Mouse (Mus musculus) layer of hippocampus, postnatal 10 days (tissue): ENCODE data around the gene Tshz3. TPM values are rescaled to one million over a fixed set of nuclear protein-coding genes. Genes with fewer than 3 reads are reported as not detected.

Experiments
- DNase-seq, 2 experiments: peaks; one replicate each; pipeline ENCODE4 v3.0.0; 2021; ENCODE audit warnings: low spot score in 2 of 2
- long read RNA-seq: library from polyadenylated mRNA; stranded (forward); transcript quantifications from one replicate; pipeline ENCODE4 v2.0.0, GENCODE M21; 2023
- total RNA-seq, 2 experiments: library from RNA; stranded (reverse); gene quantifications; 2 replicates each; pipeline ENCODE4 v1.2.3; 2021

Tshz3 gene
- total RNA-seq, result 10 to 100 TPM; 20.0 to 25.9 TPM
- long read RNA-seq, partial matches to known transcripts, result 0 of 3 reads
- long read RNA-seq, other reads (novel, unspliced or antisense), result 3 of 3 reads

DNA sequence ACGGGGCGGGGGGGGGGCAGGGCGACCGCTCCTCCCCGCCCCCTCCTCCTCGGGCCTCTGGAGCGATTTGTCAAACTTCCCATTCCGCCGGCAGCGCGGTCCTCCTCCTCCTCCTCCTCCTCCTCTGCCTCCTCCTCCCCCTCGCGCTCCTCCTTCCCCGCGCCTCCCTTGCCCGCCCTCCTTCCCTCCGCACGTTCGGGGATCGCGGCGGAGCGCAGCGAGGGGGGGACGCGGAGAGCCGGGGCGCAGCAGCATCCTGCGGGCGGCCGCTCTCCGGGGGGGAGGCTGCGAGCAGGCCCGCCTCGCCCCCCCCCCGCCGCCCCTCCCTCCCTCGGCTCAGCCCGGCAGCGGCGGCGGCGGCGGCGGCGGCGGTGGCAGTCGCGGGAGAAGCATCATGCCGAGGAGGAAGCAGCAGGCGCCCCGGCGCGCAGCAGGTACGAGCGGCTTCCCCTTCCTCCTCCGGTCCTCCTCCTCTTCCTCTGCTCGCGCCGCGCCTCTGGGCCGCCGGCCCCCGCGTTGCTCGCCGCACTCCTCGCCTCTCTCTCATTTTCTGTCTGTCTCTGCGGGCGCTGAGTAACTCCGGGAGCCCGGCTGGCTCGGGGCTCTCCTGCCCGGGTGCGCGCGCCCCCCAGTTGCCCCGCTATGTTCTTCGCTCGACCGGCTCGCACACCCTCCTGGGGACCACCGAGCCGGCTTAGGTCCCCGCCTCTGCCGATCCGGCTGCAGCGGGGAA lies at the start of gene Tshz3:
Gene Tshz3, plus strand, starts transcription at position 263 of the 733 bp plus-strand sequence.
- DNase-seq, result peak; percentile 56 to 65

DNA sequence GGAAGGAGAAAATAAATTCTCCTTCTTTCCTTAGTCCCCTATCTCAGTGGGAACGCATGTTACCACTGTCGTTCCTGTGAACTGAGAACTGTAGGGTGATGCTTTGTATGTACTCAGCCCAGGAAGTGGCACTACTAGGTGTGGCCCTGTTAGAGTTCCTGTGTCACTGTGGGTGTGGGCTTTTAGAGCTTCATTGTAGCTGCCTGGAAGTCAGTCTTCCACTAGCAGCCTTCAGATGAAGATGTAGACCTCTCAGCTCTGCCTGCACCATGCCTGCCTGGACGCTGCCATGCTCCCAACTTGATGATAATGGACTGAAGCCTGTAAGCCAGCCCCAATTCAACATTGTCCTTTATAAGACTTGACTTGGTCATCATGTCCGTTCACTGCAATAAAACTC lies 42.0 kb upstream of the Tshz3 start:
- DNase-seq, result no peak

DNA sequence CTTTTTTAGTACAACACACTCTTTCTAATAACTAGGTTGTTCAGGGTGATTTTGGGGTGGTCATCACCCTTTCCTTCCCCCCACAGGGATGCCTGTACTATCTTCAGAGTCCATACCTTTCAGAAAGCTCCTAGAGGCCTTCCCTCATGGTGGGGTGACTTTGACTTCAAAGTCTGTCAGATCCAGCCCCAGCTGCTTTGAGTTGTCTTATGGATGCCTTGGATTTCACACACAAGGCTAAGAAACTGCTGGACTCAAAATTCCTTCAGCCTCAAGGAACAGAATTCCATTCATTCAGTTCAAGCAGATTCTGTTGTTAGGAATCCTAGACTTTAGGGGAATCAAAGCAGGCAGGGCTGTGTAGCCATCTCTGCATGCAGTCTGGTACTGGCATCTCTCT lies 41.5 kb upstream of the Tshz3 start:
- DNase-seq, result no peak

DNA sequence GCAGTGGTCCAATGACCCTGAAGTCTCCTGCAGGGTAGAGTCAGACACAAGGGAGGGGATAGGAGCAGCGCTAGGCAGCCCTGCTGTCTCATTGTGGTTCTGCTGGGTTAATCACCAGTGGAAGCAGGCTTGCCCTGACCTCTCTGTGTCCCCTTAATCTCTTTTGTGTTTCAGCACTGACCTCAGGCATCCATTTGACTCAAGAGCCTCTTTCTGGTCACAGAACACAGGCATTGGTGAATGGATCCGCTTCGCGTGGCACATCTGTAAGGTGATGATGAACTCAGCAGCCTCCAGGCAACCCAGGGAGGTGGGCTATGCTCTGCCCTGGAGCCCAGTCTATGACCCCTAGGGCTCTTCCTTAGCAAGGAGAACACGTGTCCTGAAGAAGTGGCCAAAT lies 39.6 kb upstream of the Tshz3 start:
- no peak for DNase-seq

DNA sequence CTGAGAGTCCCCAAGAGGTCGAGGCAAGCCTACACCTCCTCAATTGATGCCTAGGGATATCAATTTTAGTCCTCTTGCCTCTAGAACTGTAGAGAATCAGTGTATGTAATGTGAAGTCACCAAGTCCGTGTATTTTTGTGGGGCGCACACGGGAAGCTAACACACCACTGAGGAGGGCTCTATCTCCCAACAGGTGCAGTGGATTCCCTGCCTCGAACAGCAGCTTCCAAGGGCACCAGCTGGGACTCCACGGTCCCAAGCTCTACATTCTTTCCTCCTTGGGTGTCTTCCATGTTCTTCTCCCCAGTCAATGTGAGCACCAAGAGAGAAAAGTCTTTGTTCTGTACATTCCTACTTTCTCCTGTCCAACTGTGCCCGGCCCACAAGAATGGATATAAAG lies 38.7 kb upstream of the Tshz3 start:
- DNase-seq, result no peak

DNA sequence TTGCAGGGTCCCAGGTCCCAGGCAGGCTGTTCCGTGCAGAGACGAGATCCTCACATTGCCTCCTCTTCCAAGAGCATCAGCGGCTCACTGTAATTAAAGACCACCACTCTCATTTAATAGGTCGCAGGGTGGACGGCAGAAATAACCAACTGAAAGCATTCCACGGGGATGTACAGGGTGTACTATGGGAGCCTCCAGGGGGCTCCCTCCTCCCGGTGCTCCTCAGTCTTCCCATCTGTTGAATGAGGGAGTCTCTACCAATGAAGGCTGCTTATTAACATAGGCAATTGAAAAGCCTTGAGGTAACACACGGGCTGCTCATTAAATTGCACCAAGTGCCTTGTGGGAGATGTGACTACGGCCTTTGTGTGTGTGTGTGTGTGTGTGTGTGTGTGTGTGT lies 37.3 kb upstream of the Tshz3 start:
- no peak for DNase-seq

DNA sequence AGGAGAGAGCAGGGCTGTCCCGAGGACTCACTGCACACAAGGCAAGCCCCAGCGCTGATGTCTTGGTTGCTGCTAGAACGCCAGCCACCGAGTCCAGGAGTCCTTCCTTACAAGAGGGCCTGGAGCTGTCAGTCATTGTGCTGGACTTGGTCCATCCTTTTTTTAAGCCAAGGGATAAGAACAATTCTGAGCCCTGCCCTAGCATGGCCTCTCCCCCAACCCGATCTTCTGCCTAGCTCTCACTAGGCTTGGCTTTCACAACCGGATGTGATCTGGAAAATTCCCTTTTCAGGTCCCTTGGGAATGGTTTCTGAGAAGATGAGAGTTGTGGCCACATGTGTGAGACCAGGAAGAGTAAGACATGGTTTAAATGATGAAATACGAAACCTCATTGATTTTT lies 34.5 kb upstream of the Tshz3 start:
- DNase-seq, result no peak

DNA sequence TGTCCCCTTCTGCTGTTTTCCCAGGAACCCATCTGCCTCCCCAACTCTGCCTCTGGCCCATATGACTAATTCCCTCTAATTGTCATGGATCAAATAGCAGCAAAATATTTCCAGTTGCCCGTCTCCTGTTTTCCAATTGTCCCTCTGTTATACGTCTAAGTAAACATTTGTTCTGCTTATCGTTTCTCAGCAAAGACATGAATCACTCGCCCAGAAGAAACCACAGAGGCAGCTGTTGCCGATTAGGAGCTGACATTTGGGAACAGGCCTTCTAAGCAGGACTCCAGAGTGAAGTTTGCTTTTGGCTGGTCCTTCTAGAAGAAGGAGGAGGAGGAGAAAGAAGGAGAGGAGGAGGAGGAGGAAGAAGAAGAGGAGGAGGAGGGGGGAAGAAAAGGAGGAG lies 30.2 kb upstream of the Tshz3 start:
- no peak for DNase-seq

DNA sequence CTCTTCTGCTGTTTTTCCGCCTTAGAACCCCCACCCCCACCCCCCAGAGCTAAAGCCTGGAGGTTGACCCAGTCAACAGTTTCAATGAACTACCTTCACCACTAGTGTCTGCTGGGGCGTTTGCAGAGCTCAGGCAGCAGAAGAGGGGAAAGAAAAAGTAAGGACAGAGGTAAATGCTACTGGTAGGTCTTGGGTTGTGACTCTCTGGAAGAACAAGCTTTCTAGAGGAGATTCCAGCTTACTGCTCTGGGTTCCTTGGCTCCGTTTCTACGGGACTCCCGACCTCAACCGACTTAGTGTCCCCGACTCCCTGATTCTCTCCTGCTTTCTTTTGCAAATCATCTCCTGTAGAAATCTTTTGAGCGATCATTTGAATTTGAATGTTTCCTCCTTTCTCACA lies 19.9 kb upstream of the Tshz3 start:
- DNase-seq, result no peak

DNA sequence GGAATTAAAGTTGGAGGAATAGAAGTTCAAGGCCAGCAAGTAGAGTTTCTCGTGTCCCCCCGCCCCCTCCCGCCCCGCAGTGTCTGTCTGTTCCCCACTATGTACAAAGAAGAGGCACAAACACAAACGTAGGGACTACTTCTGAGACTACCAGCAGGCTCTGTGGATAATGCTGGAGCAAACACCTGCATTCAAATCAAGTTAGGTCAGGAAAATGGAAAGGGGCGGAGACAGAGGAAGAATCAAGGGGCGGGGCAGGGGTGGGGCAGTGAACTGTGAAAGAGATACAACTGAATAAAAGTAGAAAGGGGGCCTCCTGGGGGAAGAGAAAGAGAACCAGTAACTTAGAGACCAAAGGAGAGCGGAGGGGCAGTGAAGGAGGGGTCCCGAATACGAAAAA lies 19.4 kb upstream of the Tshz3 start:
- DNase-seq, result no peak

DNA sequence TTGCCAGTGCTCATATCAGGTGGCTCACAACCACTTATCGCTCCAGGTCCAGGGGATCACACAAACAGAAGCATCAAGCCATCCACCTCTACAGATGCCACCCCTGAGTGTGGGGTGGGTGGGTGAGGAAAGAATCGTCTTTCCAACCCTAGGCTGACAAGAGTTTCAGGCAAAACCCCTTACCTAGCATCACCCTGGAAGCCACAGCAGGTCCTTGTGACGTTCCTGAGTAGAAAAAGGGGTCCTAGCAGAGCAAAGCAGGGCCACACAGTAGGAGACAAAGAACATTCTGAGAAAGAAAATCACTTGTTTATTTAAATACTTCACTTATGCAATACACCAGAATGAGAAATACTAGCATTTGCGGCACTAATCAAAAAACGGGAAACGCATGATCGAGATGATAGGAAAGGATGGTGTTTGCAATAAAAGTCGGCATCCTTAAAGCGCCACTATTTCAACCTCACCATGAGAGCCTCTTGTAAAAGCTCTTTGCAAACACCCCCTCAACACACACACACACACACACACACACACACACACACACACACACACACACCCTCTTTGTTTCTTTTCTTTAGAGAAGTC lies 18.8 kb upstream of the Tshz3 start:
- DNase-seq, result no peak

DNA sequence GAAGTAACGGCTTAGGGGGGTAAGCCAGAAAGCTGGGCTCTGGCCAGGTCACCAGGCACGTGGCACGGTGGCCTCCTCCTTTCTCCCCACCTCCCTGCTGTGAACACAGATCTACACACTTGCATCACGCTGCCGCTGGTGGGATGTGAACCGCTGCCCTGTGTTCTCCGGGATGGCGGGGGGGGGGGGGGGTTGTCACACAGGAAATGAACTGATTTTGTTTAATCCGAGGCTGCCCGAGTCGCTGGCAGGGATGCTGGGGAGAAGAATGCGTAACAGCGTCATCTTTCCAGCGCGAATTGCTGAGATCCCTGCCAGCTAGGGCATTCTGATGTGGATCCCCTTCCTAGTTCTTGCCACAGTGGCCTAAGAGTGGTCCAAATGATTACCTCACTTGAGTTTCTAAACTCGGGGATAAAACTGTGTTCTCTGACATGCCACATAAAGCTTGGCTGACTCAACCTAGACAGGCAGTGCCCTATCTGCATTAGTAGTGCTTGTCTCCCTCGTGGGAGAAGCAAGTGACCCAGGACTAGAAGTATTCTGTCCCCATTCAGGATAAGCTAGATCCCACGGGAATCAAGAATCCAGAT lies 18.0 kb upstream of the Tshz3 start:
- DNase-seq, result no peak

DNA sequence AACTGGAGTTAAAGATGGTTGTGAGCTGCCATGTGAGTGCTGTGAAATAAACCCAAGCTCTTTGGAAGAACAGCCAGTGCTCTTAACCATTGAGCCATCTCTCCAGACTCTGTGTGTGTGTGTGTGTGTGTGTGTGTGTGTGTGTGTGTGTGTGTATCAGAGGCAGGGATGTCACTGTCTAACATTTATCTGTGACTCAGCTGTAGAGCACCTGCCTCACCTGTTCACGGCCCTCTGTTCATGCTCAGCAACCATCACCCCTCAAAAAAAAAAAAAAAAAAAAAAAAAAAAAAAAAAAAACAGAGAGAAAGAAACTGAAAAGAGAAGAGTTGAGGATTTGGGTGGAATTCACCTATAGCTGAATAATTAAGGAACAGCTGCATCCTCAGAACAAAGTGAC lies 10.4 kb upstream of the Tshz3 start:
- no peak for DNase-seq

DNA sequence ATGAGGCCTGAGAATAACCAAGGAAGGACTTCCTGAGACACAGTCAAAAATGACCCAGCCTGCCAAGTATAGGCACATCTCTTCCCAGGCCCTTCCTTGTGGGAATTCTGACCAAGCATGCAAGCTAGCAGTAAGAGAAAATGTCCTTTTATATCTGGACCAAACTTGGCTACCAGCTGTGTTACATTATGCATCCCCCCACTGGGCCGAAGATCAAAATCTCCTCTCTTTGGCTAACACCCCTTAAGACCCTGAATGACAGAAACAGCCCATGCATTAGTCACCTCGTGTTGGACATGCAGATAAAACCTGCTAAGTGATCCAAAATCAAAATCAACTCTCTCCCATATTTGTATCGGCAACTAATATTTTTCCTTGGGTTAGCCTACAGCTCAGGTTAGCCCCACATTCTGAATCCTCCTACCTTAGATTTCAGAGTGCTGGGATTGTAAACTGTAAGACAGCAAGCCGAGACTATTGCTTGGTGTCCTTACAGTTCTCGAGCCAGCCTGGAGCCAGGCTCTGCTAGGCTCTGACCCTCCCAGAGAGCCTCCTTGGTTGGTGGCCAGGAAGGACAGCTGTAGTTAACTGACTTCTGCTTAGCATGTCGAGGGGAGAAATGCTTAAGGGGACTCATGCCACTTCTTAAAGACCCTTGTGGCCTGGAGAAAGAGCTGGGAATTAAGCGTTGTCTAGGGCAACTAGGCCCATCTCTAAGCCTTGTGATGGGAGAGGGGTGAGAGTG lies 8.7 kb upstream of the Tshz3 start:
- no peak for DNase-seq

DNA sequence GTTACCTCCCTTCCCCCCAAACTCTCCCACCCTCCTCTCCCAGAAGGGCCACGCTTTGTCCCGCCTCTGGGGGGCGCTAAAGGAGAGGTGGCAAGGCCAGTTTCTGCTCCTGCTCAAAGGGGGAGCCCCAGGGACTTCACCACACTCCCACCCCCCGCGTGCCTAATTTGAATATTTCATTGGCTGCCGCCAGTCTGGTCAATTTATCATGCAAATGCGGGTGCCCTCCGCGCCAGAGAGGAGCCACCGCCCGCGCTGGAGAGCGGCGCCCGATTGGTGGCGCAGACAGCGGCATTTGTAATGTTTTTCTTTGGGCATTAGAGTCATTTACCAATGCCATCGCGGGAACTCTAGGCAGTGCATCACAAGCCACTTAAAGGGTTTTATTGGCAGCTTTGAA lies 7.4 kb upstream of the Tshz3 start:
- DNase-seq, result peak; percentile 49 to 63

DNA sequence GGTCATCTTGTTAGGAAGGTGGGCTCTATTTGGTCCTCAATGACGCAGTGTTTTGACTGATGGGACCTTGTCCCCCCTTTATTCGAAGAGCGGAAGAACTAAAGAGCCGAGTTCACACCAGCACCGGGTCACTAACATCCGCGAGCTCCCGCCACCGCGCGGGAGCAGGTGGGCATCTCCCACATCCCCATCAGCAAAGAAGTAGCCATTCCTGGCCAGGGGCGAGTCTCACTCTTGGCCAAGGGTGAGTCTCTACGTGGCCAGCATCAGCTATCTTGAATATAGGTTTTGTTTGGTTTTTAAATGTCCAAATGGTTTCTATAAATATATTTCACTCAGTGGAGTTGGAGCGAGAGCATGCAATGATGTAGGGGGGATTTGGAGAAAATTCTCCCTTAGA lies 6.3 kb upstream of the Tshz3 start:
- DNase-seq, result no peak

DNA sequence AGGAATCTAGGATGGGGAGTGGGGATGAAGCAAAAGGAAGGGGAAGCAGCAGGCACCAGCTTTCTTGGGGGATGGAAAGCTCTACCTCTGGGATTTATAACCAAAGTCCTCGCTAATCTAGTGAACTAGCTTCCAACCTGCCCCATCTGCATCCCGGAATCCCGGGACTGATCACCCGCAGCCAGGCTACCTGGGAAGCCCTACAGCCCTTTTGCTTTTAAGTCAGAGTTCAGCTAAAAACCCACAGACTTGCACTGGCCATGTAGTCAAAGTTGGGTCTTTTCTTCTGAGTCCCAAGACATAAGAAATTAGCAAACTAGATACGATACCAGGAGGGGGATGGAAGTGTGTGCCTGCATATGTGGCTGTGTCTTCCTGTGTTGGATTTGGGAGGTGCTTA lies 5.5 kb upstream of the Tshz3 start:
- no peak for DNase-seq

DNA sequence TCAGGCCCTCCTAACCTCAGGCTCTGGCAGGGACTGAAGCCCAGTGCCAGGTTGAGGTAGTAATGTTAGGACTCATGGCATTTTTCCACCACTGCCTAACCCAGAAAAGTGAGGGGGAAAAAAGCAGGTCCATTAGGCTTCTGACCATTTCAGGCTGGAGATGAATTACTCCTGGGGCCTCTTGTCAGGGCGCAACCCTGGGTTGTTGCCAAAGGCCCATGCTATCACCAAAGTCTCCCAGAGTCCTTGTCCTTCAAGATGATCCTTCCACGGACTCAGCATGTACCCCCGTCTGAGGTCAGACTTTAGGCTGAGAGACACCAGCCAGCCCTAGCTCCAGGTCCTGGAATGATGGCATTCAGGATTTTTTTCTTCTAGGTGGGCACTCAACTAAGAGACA lies 4.8 kb upstream of the Tshz3 start:
- DNase-seq, result no peak

DNA sequence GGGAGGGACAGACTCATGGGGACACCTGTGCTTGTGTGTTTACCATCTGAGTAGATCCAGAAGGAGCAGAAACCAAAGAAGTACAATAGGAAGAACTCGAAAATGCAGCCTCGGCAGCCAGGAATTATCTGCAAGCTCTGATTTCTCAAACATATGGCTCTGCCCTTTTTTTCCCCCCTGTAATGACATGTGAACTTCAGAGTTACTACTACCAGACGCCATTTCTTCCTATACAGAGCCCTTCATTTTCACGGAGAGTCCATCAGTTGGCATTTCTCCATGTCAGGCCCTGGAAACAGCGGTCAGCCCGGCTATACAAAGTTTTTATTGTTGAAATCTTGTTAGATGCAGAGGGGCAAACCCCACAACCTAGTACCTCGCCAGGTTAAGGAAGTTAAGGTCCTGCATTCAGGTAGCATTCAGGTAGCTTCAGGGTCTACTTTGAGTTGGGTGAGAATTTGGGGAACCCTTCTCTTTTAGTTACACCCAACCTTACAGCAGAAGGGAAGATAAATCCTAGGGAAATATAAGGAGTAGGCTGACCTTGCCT lies 3.2 kb upstream of the Tshz3 start:
- DNase-seq, result no peak

DNA sequence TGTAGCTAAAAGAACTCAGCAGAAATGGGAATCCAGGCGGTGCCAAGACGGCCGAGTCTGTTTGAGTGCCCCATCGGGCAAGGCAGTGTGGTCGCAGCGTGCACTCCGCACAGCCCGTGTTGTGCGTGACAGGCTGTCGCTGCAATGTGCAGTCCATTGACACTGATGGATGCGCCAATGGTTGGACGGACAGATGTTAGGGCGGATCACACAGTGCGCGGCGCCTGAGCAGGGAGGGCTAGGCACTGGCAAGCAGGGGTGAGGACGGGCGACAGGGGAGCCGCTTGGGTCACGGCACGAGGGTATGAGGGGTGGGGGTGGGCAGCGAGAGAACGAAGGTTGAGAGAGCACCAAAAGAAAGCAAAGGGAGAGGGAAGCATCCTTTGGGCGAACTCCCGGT lies 2.6 kb upstream of the Tshz3 start:
- DNase-seq, result no peak

DNA sequence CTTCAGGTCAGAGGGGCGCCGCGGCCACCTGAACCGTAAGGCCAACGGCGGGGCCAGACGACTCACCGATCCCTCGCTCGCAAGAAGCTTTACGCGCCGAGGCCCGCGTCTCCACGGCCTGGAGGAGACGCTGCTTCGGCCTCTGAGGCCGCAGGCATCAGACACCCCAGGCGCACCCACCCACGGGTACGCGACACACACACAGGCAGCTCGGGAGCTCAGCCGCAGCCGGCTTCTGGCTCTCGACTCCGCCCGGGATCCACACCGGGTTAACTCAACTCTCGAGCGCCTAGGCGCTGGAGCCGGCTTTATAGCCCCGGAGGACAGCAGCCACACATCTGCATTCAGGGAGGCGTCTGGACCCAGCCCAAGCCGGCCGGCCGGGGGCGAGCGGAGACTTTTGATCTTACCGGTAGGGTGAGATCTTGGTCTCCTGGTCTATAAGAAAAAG lies 2.1 kb upstream of the Tshz3 start:
- peak; percentile 22 to 40 for DNase-seq
